Mouse (Mus musculus) 3134 (cell line): ENCODE results near the gene Nek7.

Experiments
- DNase-seq: peaks from one replicate; pipeline ENCODE4 v3.0.0-alpha.2; 2011; ENCODE audit warnings: low spot score; ENCODE audit not compliant: insufficient read length; ENCODE audit errors: extremely low read depth

The Nek7 gene

GRCm38 (mm10) chr1:138517360-138518099, 102.4 kb downstream of the Nek7 start:
- no peak for DNase-seq

DNA sequence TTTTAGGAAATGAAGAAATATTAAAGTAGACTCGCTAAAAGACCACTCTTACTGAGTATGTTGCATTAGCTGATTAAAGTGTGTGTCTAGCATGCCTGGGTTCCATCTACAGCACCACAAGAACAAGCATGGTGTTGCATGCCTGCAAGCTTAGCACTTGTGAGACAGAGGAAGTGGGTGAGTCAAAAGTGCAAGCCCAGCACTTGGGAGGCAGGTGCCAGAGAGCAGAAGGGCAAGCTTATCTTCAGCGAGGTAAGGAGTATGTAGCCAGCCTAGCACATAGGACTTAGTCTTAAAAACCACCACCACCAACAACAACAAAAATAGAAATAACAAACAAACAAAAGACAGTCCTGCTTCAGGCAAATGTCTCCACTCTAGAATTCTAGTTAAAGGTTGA, 103.0 kb downstream of the Nek7 start:
- no peak for DNase-seq

DNA sequence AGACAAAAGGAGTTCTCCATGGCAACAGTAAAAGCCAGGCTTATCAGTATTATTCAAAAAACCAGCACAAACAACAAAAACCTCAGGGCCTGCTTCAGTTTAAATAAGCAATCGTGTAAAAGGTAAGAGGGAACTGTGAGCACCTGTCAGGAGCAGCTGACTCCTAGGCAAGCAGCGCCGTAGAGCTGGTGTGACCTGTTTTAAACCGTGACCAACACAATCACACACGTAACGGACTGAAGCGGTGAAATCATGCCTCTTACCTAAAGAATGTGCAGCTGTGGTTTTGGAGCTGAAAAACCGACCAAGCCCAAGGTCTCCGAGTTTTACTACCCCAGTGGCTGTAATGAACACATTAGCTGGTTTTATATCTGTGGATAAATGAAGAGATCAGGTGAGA, 104.6 kb downstream of the Nek7 start:
- DNase-seq: peak; percentile 40

GRCm38 (mm10) chr1:138513982-138514381, 106.0 kb downstream of the Nek7 start:
- no peak for DNase-seq

GRCm38 (mm10) chr1:138510566-138510965, 109.4 kb downstream of the Nek7 start:
- no peak for DNase-seq

GRCm38 (mm10) chr1:138507446-138508043, 112.4 kb downstream of the Nek7 start:
- DNase-seq: peak; percentile 64

- DNase-seq: peak; percentile 72
Measured at GRCm38 (mm10) chr1:138507014-138507413, 112.9 kb downstream of the Nek7 start.

DNA sequence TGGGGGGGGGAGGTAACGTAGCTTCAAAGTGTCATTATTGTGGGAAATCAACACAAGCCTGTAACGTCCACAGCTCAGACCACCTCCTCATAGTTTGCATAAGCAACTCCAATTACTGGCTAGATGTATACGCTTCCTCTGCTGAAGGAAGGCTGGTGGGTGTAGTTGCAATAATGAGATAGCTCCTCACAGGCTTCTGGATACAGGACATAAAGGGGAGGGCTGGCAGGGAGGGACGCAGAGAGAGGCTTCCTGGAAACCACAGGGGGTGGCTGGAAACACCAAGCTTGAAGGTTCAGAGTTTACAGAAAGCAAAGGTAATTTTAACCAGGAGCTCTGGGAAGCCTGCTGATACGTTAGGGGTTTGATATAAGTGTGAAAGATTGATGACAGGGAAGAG, 115.7 kb downstream of the Nek7 start:
- no peak for DNase-seq

DNA sequence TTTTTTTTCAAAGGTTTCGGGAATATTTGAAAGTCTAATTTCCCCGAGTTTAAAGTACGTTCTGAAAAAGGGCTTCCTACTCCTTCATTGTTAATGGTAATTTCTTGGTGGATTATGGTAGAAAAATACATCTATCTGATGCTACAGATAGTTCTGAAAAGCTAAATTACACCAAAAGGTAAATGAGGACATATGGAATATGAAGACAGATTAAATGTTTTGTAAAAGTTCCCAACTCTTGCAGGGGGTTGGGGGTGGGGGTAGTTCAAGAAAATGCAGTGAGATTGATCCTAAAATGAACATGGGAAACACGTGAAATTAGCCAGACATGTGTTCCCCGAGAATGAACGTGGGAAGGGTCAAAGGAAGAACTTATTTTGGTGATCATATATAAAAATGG, 119.2 kb downstream of the Nek7 start:
- no peak for DNase-seq

GRCm38 (mm10) chr1:138500155-138500554, 119.8 kb downstream of the Nek7 start:
- DNase-seq: no peak

GRCm38 (mm10) chr1:138499461-138499860, 120.5 kb downstream of the Nek7 start:
- DNase-seq: no peak

DNA sequence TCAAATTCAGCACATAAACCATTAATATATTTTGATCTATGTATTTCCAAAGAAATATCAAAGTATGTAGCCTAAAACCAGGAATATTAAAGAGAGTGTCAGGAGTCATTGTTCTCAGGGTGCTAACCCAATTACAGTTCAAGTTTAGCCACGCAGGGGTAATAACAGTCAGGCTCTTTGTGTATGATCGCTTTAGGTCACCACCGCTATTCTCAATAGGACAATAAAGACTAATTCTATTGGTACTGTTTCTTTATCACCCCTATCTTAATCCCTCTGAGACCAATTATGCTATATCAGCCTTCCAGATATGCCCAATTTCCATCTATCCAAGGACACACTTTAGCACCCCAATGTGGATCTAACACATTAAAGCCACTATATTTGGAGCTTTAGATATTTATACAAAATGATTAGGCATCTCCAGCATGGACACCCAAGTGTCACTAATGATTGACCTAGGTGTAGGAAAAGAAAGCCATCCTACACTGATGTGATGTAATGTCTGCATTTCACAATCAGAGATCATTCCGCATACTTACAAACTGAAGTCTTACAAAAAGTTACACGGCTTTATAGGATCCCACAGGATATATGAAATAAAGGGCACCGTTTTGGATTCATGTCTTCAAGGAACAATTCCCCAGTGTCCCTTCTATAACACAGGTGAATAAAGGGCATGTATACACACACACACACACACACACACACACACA, 128.4 kb downstream of the Nek7 start:
- no peak for DNase-seq

DNA sequence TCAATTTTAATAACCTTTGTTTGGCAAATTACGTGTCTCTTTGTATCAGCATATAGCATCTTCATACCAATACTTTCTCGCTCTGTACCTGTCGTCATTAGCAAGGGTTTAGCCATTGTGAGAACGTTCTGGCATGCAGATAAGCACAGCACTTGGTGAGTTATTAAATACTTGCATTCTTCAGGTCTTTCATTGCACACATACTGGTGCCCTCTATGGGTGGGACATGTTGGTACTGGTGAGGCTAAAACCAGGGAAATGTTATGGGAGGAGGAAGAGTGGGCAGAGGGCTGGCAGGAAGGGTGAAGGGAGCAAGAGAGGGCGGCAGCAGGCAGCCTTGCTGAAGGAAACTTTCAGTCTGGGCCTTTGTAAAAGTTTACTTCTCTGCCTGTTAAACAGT, 132.4 kb downstream of the Nek7 start:
- DNase-seq: no peak

GRCm38 (mm10) chr1:138480694-138481093, 139.2 kb downstream of the Nek7 start:
- no peak for DNase-seq

GRCm38 (mm10) chr1:138465352-138465751, 154.6 kb downstream of the Nek7 start:
- DNase-seq: no peak

DNA sequence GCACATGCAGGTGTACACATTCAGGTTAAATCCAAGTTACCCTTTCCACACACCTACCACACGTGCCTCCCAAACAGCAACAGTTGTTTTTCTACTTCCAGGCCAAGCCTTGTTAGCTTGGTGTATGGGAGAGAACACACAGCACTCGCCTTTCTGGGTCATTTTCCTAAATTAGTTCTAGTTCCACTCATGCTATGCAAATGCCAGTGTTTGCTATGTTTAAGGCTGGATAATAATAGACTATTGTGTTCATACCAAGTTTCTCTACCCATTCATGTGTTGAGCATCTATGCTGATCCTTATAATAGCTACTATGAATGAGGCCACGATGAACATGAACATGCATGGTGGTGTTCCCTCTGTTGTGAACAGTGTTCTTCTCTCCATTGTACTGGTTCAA, 158.5 kb downstream of the Nek7 start:
- no peak for DNase-seq

DNA sequence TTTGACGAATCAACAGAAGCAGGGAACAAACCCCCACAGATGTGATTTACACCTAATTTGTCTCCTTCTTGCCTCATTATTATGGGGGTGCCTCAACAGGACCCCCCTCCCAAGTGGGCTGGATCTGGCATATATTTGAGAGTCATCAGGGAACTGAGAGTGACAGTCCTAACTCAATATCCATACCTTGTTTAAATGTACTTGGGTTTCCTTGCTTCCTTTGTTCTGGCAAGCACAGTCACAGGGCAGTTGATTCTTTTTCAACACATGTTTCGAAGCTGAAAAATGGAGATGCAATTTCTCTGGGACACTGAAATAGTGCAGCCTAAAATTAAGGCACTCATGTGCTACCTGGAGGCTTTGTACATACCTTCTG, 170.5 kb downstream of the Nek7 start:
- DNase-seq: no peak

DNA sequence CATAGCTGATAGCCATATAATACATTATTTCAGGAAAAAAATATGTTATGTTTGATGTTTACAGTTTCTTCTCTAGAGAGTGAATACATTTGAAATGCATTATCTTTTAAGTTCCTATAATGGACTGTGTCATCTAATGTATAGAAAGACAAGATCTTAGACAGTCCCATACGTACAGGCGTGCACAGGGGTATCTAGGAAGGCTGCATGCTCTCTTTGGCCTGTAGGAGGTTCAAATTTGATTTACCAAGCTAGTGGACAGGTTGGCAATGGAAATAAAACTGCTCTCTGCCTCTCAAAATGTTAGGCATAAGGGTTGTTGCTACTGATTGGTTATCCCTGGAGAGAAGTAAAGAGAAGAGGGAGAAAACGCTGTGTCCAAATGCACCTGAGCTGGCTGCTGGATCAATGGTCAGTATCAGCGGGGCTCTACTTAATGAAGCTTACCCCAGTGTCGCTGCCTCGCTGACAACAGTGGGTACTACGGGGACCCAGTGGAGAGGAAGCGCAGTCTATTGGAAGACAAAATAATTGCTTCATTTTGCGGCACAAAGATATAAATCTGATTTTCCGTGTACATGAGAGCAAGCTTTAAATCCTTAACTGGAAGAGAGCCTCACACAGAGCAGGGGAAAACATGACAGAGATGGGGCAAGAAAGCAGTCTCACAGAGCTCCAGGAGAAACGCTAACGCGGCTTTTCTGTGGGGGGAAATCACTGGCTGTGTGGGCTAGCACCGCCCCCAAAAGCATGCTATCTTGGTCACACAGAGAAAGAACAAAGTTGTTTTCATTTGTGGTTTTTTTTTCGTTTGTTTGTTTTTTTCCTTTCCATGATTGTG, 171.1 kb downstream of the Nek7 start:
- no peak for DNase-seq

GRCm38 (mm10) chr1:138446846-138447245, 173.1 kb downstream of the Nek7 start:
- peak; percentile 10 for DNase-seq
